Mouse (Mus musculus): ENCODE measurements around the gene Crispld2.

Crispld2 gene

GRCm38 (mm10) chr8:120072259-120072658 is 80.0 kb downstream of the Crispld2 start:
- DNase-seq (ENCODE audit: low spot score), result peak; percentile 38

DNA sequence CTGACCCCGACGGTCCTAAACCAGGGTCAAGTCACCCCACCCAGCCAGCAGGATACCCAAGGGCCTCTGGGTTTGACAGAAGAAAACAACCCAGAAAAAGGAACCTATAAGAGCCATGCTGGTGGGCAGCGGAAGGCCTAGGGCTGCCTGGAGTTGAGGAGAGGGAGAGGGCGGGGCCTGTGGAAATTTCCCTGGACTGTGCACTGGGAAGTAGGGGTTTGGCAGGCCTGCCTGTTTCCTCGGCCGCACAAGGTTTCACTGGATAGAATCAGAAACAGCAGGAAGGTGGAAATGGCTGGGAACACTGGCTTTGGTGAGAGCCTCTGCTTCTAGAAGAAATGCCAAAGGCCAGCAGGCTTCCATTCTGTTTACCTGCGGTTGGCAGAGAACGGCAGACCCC is 80.6 kb downstream of the Crispld2 start:
- no peak for DNase-seq (ENCODE audit: low spot score)

DNA sequence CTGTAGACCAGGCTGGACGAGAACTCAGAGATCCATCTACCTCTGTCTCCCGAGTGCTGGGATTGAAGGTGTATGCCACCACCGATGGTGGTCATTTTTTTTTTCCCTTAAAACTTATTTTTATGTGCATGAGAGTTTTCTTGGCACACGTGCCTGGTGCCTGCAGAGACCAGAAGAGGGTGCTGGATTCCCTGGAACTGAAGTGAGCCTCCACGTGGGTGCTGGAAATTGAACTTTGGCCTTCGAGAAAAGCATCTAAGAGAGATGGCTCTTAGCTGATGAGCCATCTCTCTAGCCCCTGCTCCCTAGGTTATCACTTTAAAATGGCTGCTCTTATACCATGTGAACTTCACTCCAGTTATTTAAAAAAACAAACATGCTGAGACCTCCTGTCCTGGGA is 82.3 kb downstream of the Crispld2 start:
- no peak for DNase-seq (ENCODE audit: low spot score)

DNA sequence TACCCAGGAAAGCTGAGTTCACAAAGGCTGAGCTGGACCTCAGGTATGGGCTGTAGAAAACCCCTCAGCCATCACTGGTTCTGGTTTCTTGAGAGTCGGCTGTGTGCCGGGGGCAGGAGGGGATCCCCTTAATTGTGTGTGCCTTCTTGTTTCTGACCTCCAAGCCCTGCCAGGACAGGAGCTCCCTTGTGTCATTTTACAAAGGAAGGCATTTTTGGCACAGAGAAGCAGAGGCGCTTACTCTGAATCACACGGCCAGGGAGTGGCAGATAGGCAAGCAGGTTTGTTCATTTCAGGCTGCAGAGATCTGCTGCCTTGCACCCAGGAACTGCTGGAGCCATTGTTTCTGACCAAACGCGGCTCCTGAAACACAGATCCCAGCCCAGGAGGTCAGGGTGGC is 83.1 kb downstream of the Crispld2 start:
- DNase-seq (ENCODE audit: low spot score), result no peak

GRCm38 (mm10) chr8:120078080-120078479 is 85.8 kb downstream of the Crispld2 start:
- DNase-seq (ENCODE audit: low spot score), result peak; percentile 70

DNA sequence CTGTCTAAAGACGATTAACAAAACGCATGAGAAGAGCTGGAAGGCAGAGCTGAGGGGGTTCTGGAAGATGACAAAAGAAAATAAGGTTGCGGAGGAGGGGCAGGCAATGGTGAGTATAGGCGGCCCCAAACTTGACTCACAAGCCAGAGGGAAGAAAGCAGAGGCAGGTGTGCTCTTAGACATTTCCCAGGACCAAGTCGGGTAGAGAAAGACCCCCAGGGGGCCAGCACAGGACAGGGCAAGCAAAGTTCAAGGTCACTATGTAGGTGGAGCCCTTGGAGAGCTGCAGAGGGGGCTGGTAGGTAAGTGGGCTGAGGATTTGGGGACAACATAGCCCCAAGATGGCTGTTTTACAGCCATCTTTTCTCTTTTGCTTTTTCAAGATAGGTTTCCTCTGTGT is 87.1 kb downstream of the Crispld2 start:
- DNase-seq (ENCODE audit: low spot score), result no peak

GRCm38 (mm10) chr8:120083261-120083660 is 91.0 kb downstream of the Crispld2 start:
- DNase-seq (ENCODE audit: low spot score), result no peak

- no peak for DNase-seq (ENCODE audit: low spot score)
Measured at GRCm38 (mm10) chr8:120084783-120085182, 92.5 kb downstream of the Crispld2 start.

GRCm38 (mm10) chr8:120089511-120089910 is 97.3 kb downstream of the Crispld2 start:
- DNase-seq (ENCODE audit: low spot score), result no peak

DNA sequence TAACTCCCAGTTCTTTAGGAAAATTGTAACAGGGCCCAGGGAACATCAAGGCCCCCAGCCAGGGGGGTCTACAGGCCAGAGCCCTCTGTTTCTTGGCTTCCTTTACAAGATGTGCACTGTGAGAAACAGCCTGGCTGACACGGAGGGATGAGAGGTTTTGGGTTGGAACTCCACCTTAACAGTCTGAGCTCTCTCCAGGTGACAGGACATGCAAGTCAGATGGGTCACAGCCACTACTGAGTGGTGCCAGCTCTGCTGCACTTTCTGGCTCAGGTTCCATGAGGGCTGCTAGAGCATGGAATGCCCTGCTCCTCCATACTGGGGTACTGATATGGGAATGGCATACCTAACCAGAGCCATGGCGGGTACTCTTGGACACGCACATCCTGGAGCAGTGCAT is 98.8 kb downstream of the Crispld2 start:
- no peak for DNase-seq (ENCODE audit: low spot score)

- no peak for DNase-seq (ENCODE audit: low spot score)
Measured at GRCm38 (mm10) chr8:120093103-120093502, 100.9 kb downstream of the Crispld2 start.

- DNase-seq (ENCODE audit: low spot score), result no peak
Measured at GRCm38 (mm10) chr8:120094801-120095200, 102.6 kb downstream of the Crispld2 start.

DNA sequence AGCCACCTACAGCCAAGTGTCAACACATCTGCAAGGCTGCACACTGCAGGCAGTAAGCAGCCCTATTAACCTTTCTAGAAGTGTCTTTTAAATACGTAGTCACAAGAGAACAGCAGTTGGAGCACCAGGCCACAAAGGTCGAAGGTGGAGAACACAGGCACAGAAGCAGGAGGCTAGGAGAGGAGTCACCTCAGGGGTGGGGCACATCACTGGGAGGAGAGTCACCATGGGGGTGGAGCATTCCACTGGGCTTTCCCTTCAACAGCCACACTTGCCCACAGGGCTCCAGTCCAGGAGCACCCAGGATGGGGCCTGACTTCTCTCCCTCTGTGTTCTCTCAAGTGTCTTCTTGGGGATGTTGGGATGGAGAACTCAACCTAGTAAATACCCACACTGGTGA is 104.2 kb downstream of the Crispld2 start:
- no peak for DNase-seq (ENCODE audit: low spot score)

GRCm38 (mm10) chr8:120100388-120101067 is 108.3 kb downstream of the Crispld2 start:
- no peak for DNase-seq (ENCODE audit: low spot score)

GRCm38 (mm10) chr8:120101068-120101972 is 109.1 kb downstream of the Crispld2 start, which contains the start of gene Zdhhc7:
Gene Zdhhc7 (minus strand): TSS chr8:120101482.
- peak; percentile 82 for DNase-seq (ENCODE audit: low spot score)

All from testis, postnatal 14 days (tissue).